In the genomic region with DNA sequence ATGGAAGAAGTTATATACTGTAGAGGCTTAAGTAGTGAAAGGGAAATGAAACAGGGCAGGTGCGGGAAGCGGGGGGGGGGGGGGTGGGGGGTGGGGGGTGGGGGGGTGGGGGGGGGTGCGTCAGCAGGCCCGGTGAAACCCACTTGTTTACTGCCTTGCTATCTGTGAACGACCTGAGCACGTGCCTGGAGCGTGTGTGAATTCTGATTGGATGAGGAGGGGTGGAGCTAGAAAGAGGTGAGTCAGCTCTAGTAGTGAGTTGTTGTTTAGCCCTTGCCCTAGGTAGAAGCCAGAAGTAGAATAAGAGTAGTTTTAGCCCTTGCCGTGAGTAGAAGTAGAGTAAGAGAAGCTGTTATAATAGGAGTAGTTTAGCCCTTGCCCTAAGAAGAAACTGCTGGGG, we compare ENCODE assay signal across 6 mouse cellular contexts. TPM values are rescaled to one million over a fixed set of nuclear protein-coding genes. Genes with fewer than 3 reads are reported as not detected.
DNase-seq lines count a peak whose midpoint lies in the region; ATAC-seq and TF ChIP-seq lines count a peak whose summit lies in the region.
"Not testable (repeated sequence)": the region's sequence is repeated elsewhere in the genome, so short reads cannot be mapped to it uniquely, and the experiment has no call there.

No protein-coding gene starts in this region.

- not testable (repeated sequence) for H3K9ac ChIP-seq in CH12.LX (ENCODE audit: insufficient read depth, low read depth); heart, embryonic 12.5 days; liver, embryonic 12.5 days; liver, embryonic 15.5 days

- in situ Hi-C loops in CH12.LX (cut with MboI; ENCODE audit: low pct_ligation_motif_present, low pct_unique_long_range_greater_than_20kb, low sequenced_read_pairs) = loop anchor here (25.0 kb wide), 1 partner anchor 674 kb away; no protein-coding TSS in a partner anchor

- 32% methylated on average over 6 of the region's 8 CpGs for WGBS in heart, embryonic 12.5 days
- 25% methylated on average over 6 of the region's 8 CpGs for WGBS in liver, embryonic 12.5 days (ENCODE audit: insufficient replicate concordance)
- WGBS in liver, embryonic 15.5 days (ENCODE audit: insufficient replicate concordance) = 23% methylated on average over 7 of the region's 8 CpGs

- dilution Hi-C loops in CH12.LX (cut with MboI; ENCODE audit: extremely low pct_ligation_motif_present, extremely low pct_unique_long_range_greater_than_20kb, low sequenced_read_pairs) = not testable (repeated sequence)

- H3K4me3 ChIP-seq in CH12.LX (replicated peaks in 1 of 3; ENCODE audit: low read depth in 2 of 3, low read length in 2 of 3, poor library complexity in 1 of 3); heart, embryonic 12.5 days; liver, embryonic 12.5 days; liver, embryonic 15.5 days (replicated peaks): not testable (repeated sequence)

- H3K27me3 ChIP-seq in CH12.LX (replicated peaks); heart, embryonic 12.5 days (replicated peaks); liver, embryonic 12.5 days (replicated peaks); liver, embryonic 15.5 days: not testable (repeated sequence)

- TF ChIP-seq CTCF in CH12.LX (conservative IDR thresholded peaks at IDR 0.05 in 1 of 2, IDR thresholded peaks at IDR 0.05 in 1 of 2; ENCODE audit: low read depth in 2 of 2, low read length in 2 of 2) = not testable (repeated sequence)

- H3K36me3 ChIP-seq in CH12.LX (replicated peaks in 1 of 2; ENCODE audit: control insufficient read depth in 1 of 2, insufficient read depth in 1 of 2, low read length in 1 of 2); heart, embryonic 12.5 days; liver, embryonic 12.5 days; liver, embryonic 15.5 days (replicated peaks): not testable (repeated sequence)

- not testable (repeated sequence) for H3K9me3 ChIP-seq in CH12.LX (replicated peaks; ENCODE audit: low read length); heart, embryonic 12.5 days (replicated peaks); liver, embryonic 12.5 days (replicated peaks); liver, embryonic 15.5 days (replicated peaks)

- not testable (repeated sequence) for H3K27ac ChIP-seq in CH12.LX (ENCODE audit: insufficient read depth, low read depth); heart, embryonic 12.5 days (ENCODE audit: poor library complexity, severe bottlenecking)
- H3K27ac ChIP-seq in liver, embryonic 12.5 days = 0 out of 2 replicates have a peak overlapping the region, but pooled peaks have one; percentile 43
- H3K27ac ChIP-seq in liver, embryonic 15.5 days (replicated peaks) = 0 out of 2 replicates have a peak overlapping the region, but pooled peaks have one; percentile 9

- TF ChIP-seq POLR2A in CH12.LX (IDR thresholded peaks at IDR 0.05; ENCODE audit: low read depth, low read length) = not testable (repeated sequence)

- not testable (repeated sequence) for H3K4me1 ChIP-seq in CH12.LX (ENCODE audit: control insufficient read depth in 1 of 2, insufficient read depth in 2 of 2); heart, embryonic 12.5 days (replicated peaks); liver, embryonic 12.5 days; liver, embryonic 15.5 days (replicated peaks)

- not testable (repeated sequence) for DNase-seq in CH12.LX (ENCODE audit: extremely low read depth)
- peak; percentile 28 for DNase-seq in thymus, postnatal 0 days (ENCODE audit: low spot score)

- peak; percentile 94 for ATAC-seq in heart, embryonic 12.5 days (ENCODE audit: insufficient number of reproducible peaks, low FRiP score)
- peak; percentile 79; the same call in 1 of the 2 replicates for ATAC-seq in liver, embryonic 12.5 days
- peak; percentile 63; the same call in 1 of the 2 replicates for ATAC-seq in liver, embryonic 15.5 days (ENCODE audit: insufficient read depth)
- peak; percentile 73 for ATAC-seq in neutrophil, adult 5-6 weeks (ENCODE audit: extremely low read depth, insufficient number of reproducible peaks, low FRiP score, poor library complexity, severe bottlenecking)

- TF ChIP-seq RAD21 in CH12.LX (IDR thresholded peaks at IDR 0.05; ENCODE audit: low read depth, low read length) = not testable (repeated sequence)

- not testable (repeated sequence) for H3K4me2 ChIP-seq in CH12.LX (ENCODE audit: insufficient read depth, low read depth, poor library complexity, severe bottlenecking); heart, embryonic 12.5 days; liver, embryonic 12.5 days; liver, embryonic 15.5 days

- TF ChIP-seq EP300 in CH12.LX (IDR thresholded peaks at IDR 0.05; ENCODE audit: low read length) = not testable (repeated sequence)

- H3K79me2 ChIP-seq in CH12.LX (replicated peaks; ENCODE audit: control insufficient read depth, extremely low read depth, insufficient read depth, poor library complexity, severe bottlenecking) = not testable (repeated sequence)

TF ChIP-seq in CH12.LX, 34 proteins besides CTCF, POLR2A, EP300 and RAD21:
- TF ChIP-seq BHLHE40 (IDR thresholded peaks at IDR 0.05; ENCODE audit: low read depth, low read length) = peak; percentile 67

RNA-seq across cellular contexts. Expression of gene Prpf4b, which starts 13.9 kb away (rescaled TPM):
- total RNA-seq in CH12.LX (2012; rRNA removed) (51.1 and 62.7 TPM in 2 replicates), CH12.LX (2014; rRNA removed) (57.3 and 68.8 TPM in 2 replicates)
- 94.9 and 112 TPM in 2 replicates for polyA plus RNA-seq in CH12.LX (2012; ENCODE audit: insufficient read length, low read depth)
- polyA plus RNA-seq in heart, embryonic 12.5 days (2016; fragmentation: Nextera tagmentation; extraction: Ambion mirVana) = 61.0 and 66.6 TPM in 2 replicates
- polyA plus RNA-seq in liver, embryonic 12.5 days (2016; fragmentation: Nextera tagmentation; extraction: Ambion mirVana) = 55.8 and 57.2 TPM in 2 replicates
- 25.6 and 28.8 TPM in 2 replicates for polyA plus RNA-seq in liver, embryonic 15.5 days (2015; fragmentation: Nextera tagmentation; extraction: Ambion mirVana)
- total RNA-seq in neutrophil, adult 5-6 weeks (2017) = 201 and 203 TPM in 2 replicates
- polyA plus RNA-seq in thymus, postnatal 0 days (2015; fragmentation: Nextera tagmentation; extraction: Ambion mirVana) = 102 and 108 TPM in 2 replicates
